Mouse (Mus musculus) kidney, embryonic 14.5 days (tissue): Measurements from ENCODE around the gene Vcp. TPM values are rescaled to one million over a fixed set of nuclear protein-coding genes. Genes with fewer than 3 reads are reported as not detected.

Experiments used
- ATAC-seq: fragments of 200-750 bp; cut with Nextera tagmentation; 2 replicates; pipeline ENCODE4 v1.8.0; 2017; ENCODE audit warnings: moderate number of reproducible peaks, mild to moderate bottlenecking, moderate TSS enrichment, moderate library complexity; ENCODE audit not compliant: low FRiP score, low TSS enrichment
- H3K27ac ChIP-seq: fragments of 300-500 bp; sonication (generic); 2 replicates; pipeline ENCODE4 v1.5.1; 2014; ENCODE audit warnings: low read depth, mild to moderate bottlenecking, low read length, moderate library complexity, mixed read lengths
- H3K27me3 ChIP-seq: fragments of 300-500 bp; sonication (generic); 2 replicates; pipeline ENCODE4 v1.6.1; 2014; ENCODE audit warnings: mild to moderate bottlenecking, low read length; ENCODE audit not compliant: control insufficient read depth, insufficient read depth
- H3K36me3 ChIP-seq: fragments of 300-500 bp; sonication (generic); 2 replicates; pipeline ENCODE4 v1.6.1; 2014; ENCODE audit warnings: low read length, mixed read lengths; ENCODE audit not compliant: control insufficient read depth, insufficient read depth
- H3K4me1 ChIP-seq: fragments of 300-500 bp; sonication (generic); 2 replicates; pipeline ENCODE4 v1.6.1; 2014; ENCODE audit warnings: low read length, mixed read lengths; ENCODE audit not compliant: control insufficient read depth, insufficient read depth
- H3K4me2 ChIP-seq: fragments of 300-500 bp; sonication (generic); replicated peaks from 2 replicates; pipeline ENCODE4 v1.6.1; 2014; ENCODE audit warnings: low read depth, mild to moderate bottlenecking, low read length
- H3K4me3 ChIP-seq: fragments of 300-500 bp; sonication (generic); 2 replicates; pipeline ENCODE4 v1.5.1; 2014; ENCODE audit warnings: mild to moderate bottlenecking, low read length
- H3K9ac ChIP-seq: fragments of 300-500 bp; sonication (generic); 2 replicates; pipeline ENCODE4 v1.6.1; 2014; ENCODE audit warnings: low read depth, mild to moderate bottlenecking, low read length, moderate library complexity
- H3K9me3 ChIP-seq: fragments of 300-500 bp; sonication (generic); 2 replicates; pipeline ENCODE4 v1.6.1; 2016; ENCODE audit warnings: low read length; ENCODE audit not compliant: control insufficient read depth
- WGBS: fragments of 180-500 bp; shearing (Covaris S2); extraction: QIAGEN DNeasy Blood & Tissue Kit; methylation state at CpG from one replicate; pipeline ENCODE4 v1.1.7; 2014; 5-methylcytosine and 5-hydroxymethylcytosine counted together
- polyA plus RNA-seq: library from polyadenylated mRNA; unstranded; fragments of >200 nt; fragmentation: Nextera tagmentation; extraction: Ambion mirVana; gene quantifications from 2 replicates; pipeline ENCODE4 v1.2.1, GENCODE M21; 2014

The Vcp gene
- polyA plus RNA-seq, 1 experiment from 2014 or later: 554 TPM

DNA sequence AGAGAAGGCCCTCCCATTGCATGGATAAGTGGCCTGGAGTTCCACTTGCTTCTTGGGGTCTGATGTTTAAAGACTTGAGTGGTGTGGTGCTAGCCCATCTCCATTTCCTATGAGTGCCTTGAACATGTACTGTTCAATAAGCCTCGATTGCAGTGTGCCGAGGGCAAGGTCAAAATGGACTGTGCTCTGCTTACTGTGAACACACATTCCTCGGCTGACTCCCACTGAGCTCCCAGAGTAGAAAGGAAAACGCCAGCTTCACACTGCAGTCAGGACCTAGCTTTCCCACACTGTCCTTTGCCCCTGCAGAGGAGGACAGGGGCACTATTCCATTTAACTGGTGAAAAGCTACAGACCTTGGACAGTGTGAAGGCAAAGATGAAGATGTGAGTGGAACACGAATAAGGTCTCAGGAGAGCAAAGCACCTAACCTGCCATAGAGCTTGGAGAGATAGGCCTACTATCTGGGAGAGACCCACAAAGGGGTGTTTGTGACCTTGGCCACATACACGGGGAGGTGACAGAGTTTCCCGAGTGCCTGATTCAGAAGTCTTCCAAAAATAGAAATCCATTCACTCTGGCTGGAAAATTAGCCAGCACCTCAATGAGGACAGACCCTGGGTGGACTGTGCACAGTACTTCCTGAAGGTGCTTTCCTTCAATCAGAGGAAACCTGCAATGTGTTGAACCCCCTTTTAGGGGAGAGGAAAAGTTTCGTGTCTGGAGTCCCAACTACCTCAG, 67.9 kb downstream of the Vcp start:
- H3K4me1 ChIP-seq: no peaks in the 10 kb centered on the region
- no peak for ATAC-seq
- peaks cover 14% of the 10 kb centered on the region for H3K27me3 ChIP-seq
- no peak overlapping the region for H3K4me3 ChIP-seq
- no peaks in the 10 kb centered on the region for H3K9me3 ChIP-seq
- no peak overlapping the region for H3K9ac ChIP-seq
- H3K4me2 ChIP-seq: no peak overlapping the region
- WGBS: 67% methylated on average over 8 of the region's 8 CpGs
- H3K36me3 ChIP-seq: no peaks in the 10 kb centered on the region
- no peak overlapping the region for H3K27ac ChIP-seq

Other genes with a start within 250 kb of the Vcp start
- gene Ccl19, start 243.9 kb downstream of the Vcp start, polyA plus RNA-seq: not detected in 2 replicates
- gene Ccl21a, start 226.5 kb downstream of the Vcp start, polyA plus RNA-seq: 47.2 and 48.1 TPM in 2 replicates
- not detected in 2 replicates for gene Fam205a1, start 146.6 kb downstream of the Vcp start, polyA plus RNA-seq
- 0.14 and 0.16 TPM in 2 replicates for gene Gm12394, start 143.7 kb downstream of the Vcp start, polyA plus RNA-seq
- 0.35 TPM in 1 of 2 replicates, not detected in the other for gene Fam205c, start 126.3 kb downstream of the Vcp start, polyA plus RNA-seq
- gene Phf24, start 83.8 kb downstream of the Vcp start, polyA plus RNA-seq: 0.41 and 1.1 TPM in 2 replicates
- 5.1 and 6.8 TPM in 2 replicates for gene Dnajb5, start 50.7 kb downstream of the Vcp start, polyA plus RNA-seq
- gene 1700022I11Rik, start 30.9 kb downstream of the Vcp start, polyA plus RNA-seq: 0.34 and 0.37 TPM in 2 replicates
- gene Fancg, start 10.0 kb upstream of the Vcp start, polyA plus RNA-seq: 11.8 and 16.9 TPM in 2 replicates
- gene Pigo, start 25.3 kb upstream of the Vcp start, polyA plus RNA-seq: 14.5 and 21.0 TPM in 2 replicates
- gene Stoml2, start 31.2 kb upstream of the Vcp start, polyA plus RNA-seq: 353 and 454 TPM in 2 replicates
- 6.8 and 8.3 TPM in 2 replicates for gene Fam214b, start 45.7 kb upstream of the Vcp start, polyA plus RNA-seq
- gene Unc13b, start 58.4 kb upstream of the Vcp start, polyA plus RNA-seq: 5.6 and 9.0 TPM in 2 replicates